Mouse (Mus musculus): Measurements from ENCODE around the gene Glod4. TPM values are rescaled to one million over a fixed set of nuclear protein-coding genes. Genes with fewer than 3 reads are reported as not detected.
A peak's percentile ranks its signal among the peaks of the same experiment; 100 is the strongest.

Glod4 gene
- polyA plus RNA-seq, 1 experiment from 2014 or later: 155 TPM

- Histone ChIP-seq H3K4me2 (replicated peaks; ENCODE audit: low read depth, low read length) (no peak overlapping the region), H3K9ac (ENCODE audit: low read depth, low read length) (no peak overlapping the region), H3K4me3 (ENCODE audit: low read length) (no peak overlapping the region), H3K27me3 (ENCODE audit: control insufficient read depth, insufficient read depth, low read length) (no peaks in the 10 kb centered on the region), H3K9me3 (ENCODE audit: control insufficient read depth, low read length) (no peaks in the 10 kb centered on the region), H3K27ac (ENCODE audit: low read depth, low read length) (no peak overlapping the region), H3K4me1 (ENCODE audit: control insufficient read depth, insufficient read depth, low read length) (no peaks in the 10 kb centered on the region; the same call in 1 of the 2 replicates), H3K36me3 (ENCODE audit: control insufficient read depth, insufficient read depth, low read length) (peaks cover 31% of the 10 kb centered on the region)
- ATAC-seq (ENCODE audit: low FRiP score, low TSS enrichment): peak; percentile 87
- 37% methylated on average over 5 of the region's 5 CpGs for WGBS
These were observed 9.8 kb upstream of the Glod4 start for GRCm38 (mm10) chr11:76253145-76253917.

DNA sequence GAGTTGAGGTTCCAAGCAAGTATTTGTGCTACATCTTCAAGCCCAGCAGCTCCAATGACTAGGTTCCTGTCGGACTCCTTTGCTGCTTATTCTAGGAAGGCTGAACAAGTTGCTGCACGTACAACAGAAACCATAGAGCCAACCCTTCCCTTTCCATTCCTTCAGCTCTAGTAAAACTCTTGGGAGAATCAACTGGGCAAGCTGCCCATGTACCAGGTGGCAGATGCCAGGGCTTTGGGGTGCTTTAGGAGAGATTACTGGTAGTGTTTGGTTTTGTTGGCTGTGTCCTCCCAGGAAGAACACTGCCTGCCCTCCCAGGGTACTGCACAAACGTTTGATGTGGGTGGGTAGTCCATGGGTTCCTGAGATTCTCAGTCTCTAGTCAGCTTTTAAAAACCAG is 8.5 kb upstream of the Glod4 start:
- Histone ChIP-seq H3K4me1 (ENCODE audit: control insufficient read depth, insufficient read depth, low read length) (no peaks in the 10 kb centered on the region; the same call in 1 of the 2 replicates), H3K36me3 (ENCODE audit: control insufficient read depth, insufficient read depth, low read length) (peaks cover 31% of the 10 kb centered on the region), H3K27ac (ENCODE audit: low read depth, low read length) (no peak overlapping the region), H3K4me3 (ENCODE audit: low read length) (no peak overlapping the region), H3K9me3 (ENCODE audit: control insufficient read depth, low read length) (no peaks in the 10 kb centered on the region), H3K9ac (ENCODE audit: low read depth, low read length) (no peak overlapping the region), H3K4me2 (replicated peaks; ENCODE audit: low read depth, low read length) (no peak overlapping the region), H3K27me3 (ENCODE audit: control insufficient read depth, insufficient read depth, low read length) (no peaks in the 10 kb centered on the region)
- WGBS: 69% methylated on average over 3 of the region's 3 CpGs
- no peak for ATAC-seq (ENCODE audit: low FRiP score, low TSS enrichment)

DNA sequence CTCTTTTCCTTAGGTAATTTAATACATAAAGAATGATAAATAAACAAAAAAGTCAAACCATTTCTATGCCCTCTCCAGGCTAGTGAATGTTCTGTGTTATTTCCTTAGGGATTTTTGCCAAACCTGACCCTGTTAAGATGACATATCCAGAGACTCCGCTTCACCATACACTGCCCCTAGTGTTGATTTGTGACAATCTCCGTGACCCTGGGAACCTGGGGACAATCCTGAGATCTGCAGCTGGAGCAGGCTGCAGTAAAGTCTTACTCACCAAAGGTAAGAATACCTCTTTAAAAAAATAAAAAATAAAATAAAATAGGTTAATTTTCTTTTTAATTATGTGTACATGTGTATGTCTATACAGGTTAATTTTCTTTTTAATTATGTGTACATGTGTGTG is 3.7 kb upstream of the Glod4 start:
- no peak overlapping the region for H3K4me3 ChIP-seq (ENCODE audit: low read length)
- no peak overlapping the region for H3K9ac ChIP-seq (ENCODE audit: low read depth, low read length)
- H3K4me2 ChIP-seq (replicated peaks; ENCODE audit: low read depth, low read length): no peak overlapping the region
- H3K27me3 ChIP-seq (ENCODE audit: control insufficient read depth, insufficient read depth, low read length): no peaks in the 10 kb centered on the region
- peaks cover 36% of the 10 kb centered on the region for H3K36me3 ChIP-seq (ENCODE audit: control insufficient read depth, insufficient read depth, low read length)
- no peak overlapping the region for H3K27ac ChIP-seq (ENCODE audit: low read depth, low read length)
- 60% methylated on average over 2 of the region's 2 CpGs for WGBS
- no peaks in the 10 kb centered on the region for H3K9me3 ChIP-seq (ENCODE audit: control insufficient read depth, low read length)
- H3K4me1 ChIP-seq (ENCODE audit: control insufficient read depth, insufficient read depth, low read length): peaks cover 12% of the 10 kb centered on the region; the same call in 1 of the 2 replicates
- ATAC-seq (ENCODE audit: low FRiP score, low TSS enrichment): no peak

DNA sequence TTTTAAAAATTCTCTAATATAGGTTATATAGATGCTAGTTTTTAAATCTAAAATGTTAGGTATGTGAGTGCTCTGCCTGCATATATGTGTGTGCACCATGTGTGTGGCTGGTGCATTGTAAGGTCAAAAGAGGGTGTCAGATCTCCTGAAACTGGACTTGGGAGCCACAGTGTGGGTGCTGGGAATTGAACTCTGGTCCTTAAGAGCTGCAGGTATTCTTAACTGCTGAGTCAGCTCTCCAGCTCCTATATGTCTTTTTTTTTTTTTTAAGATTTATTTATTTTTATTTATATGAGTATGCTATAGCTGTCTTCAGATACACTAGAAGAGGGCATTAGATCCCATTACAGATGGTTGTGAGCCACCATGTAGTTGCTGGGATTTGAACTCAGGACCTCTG is 2.9 kb upstream of the Glod4 start:
- Histone ChIP-seq H3K4me3 (ENCODE audit: low read length) (no peak overlapping the region), H3K9ac (ENCODE audit: low read depth, low read length) (no peak overlapping the region), H3K4me2 (replicated peaks; ENCODE audit: low read depth, low read length) (no peak overlapping the region), H3K9me3 (ENCODE audit: control insufficient read depth, low read length) (no peaks in the 10 kb centered on the region), H3K27me3 (ENCODE audit: control insufficient read depth, insufficient read depth, low read length) (no peaks in the 10 kb centered on the region), H3K27ac (ENCODE audit: low read depth, low read length) (no peak overlapping the region), H3K4me1 (ENCODE audit: control insufficient read depth, insufficient read depth, low read length) (peaks cover 12% of the 10 kb centered on the region; the same call in 1 of the 2 replicates), H3K36me3 (ENCODE audit: control insufficient read depth, insufficient read depth, low read length) (peaks cover 31% of the 10 kb centered on the region)
- ATAC-seq (ENCODE audit: low FRiP score, low TSS enrichment): no peak

DNA sequence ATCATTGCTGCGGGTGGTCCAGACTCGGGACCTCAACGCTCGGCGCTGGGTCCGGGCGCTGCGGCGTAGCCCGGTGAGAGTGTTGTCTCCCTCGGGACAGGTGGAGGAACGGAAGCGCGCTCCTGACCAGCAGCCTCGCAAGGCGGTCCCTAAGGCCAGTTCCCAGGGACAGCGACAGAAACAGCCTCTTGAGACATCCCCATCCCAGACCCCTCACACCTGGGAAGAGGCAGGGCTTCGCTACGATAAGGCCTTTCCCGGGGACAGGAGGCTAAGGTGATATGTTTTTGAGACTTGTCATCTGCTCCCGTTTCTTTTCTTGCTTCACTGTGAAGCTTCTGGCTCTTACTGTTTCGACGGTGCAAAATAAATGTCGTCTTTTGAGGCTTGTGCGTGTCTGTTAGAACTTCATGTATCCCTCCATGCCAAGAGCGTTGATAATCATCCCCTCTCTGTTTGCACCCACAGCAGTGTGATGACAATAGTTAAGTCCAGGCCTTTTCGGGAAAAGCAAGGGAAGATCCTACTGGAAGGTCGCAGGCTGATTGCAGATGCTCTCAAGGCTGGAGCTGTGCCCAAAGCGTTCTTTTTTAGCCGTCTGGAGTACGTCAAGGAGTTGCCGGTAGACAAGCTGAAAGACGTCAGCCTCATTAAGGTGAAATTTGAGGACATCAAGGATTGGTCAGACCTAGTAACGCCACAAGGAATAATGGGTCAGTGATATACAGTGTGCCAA is 454 bp upstream of the Glod4 start:
- Histone ChIP-seq H3K27me3 (ENCODE audit: control insufficient read depth, insufficient read depth, low read length) (no peaks in the 10 kb centered on the region), H3K9ac (ENCODE audit: low read depth, low read length) (peak overlapping the region; percentile 82), H3K27ac (ENCODE audit: low read depth, low read length) (no peak overlapping the region), H3K36me3 (ENCODE audit: control insufficient read depth, insufficient read depth, low read length) (peaks cover 21% of the 10 kb centered on the region), H3K9me3 (ENCODE audit: control insufficient read depth, low read length) (no peaks in the 10 kb centered on the region), H3K4me1 (ENCODE audit: control insufficient read depth, insufficient read depth, low read length) (peaks cover 12% of the 10 kb centered on the region; the same call in 1 of the 2 replicates), H3K4me3 (ENCODE audit: low read length) (peak overlapping the region; percentile 85), H3K4me2 (replicated peaks; ENCODE audit: low read depth, low read length) (peak overlapping the region; percentile 91)
- ATAC-seq (ENCODE audit: low FRiP score, low TSS enrichment): peak; percentile 58
- 2% methylated on average over 34 of the region's 34 CpGs for WGBS

DNA sequence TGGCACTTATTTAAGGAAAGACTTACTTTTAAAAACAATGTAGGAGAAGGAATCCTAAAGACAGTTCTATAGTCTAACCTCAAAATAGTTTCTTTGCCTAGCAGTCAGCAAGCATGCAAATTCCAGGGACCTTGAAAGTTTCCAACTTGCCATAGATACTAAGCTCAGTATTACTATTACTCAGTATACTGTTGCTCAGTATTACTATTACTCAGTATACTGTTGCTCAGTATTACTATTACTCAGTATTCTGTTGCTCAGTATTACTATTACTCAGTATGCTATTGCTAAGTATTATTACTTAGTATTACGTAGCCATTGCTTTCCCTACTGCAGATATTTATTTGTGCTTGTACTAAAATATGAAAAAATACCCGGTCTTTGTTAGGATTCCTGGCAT is 3.8 kb downstream of the Glod4 start:
- H3K27ac ChIP-seq (ENCODE audit: low read depth, low read length): no peak overlapping the region
- no peak overlapping the region for H3K9ac ChIP-seq (ENCODE audit: low read depth, low read length)
- no peak overlapping the region for H3K4me3 ChIP-seq (ENCODE audit: low read length)
- no peaks in the 10 kb centered on the region for H3K27me3 ChIP-seq (ENCODE audit: control insufficient read depth, insufficient read depth, low read length)
- peaks cover 35% of the 10 kb centered on the region for H3K36me3 ChIP-seq (ENCODE audit: control insufficient read depth, insufficient read depth, low read length)
- no peak for ATAC-seq (ENCODE audit: low FRiP score, low TSS enrichment)
- no peak overlapping the region for H3K4me2 ChIP-seq (replicated peaks; ENCODE audit: low read depth, low read length)
- 93% methylated on average over 2 of the region's 2 CpGs for WGBS
- no peaks in the 10 kb centered on the region for H3K9me3 ChIP-seq (ENCODE audit: control insufficient read depth, low read length)
- peaks cover 12% of the 10 kb centered on the region; the same call in 1 of the 2 replicates for H3K4me1 ChIP-seq (ENCODE audit: control insufficient read depth, insufficient read depth, low read length)

GRCm38 (mm10) chr11:76236136-76236535 is 7.4 kb downstream of the Glod4 start:
- no peak overlapping the region for H3K4me2 ChIP-seq (replicated peaks; ENCODE audit: low read depth, low read length)
- H3K4me3 ChIP-seq (ENCODE audit: low read length): no peak overlapping the region
- 98% methylated on average over 3 of the region's 3 CpGs for WGBS
- no peaks in the 10 kb centered on the region for H3K9me3 ChIP-seq (ENCODE audit: control insufficient read depth, low read length)
- no peak for ATAC-seq (ENCODE audit: low FRiP score, low TSS enrichment)
- no peaks in the 10 kb centered on the region for H3K27me3 ChIP-seq (ENCODE audit: control insufficient read depth, insufficient read depth, low read length)
- no peak overlapping the region for H3K9ac ChIP-seq (ENCODE audit: low read depth, low read length)
- H3K4me1 ChIP-seq (ENCODE audit: control insufficient read depth, insufficient read depth, low read length): no peaks in the 10 kb centered on the region
- H3K27ac ChIP-seq (ENCODE audit: low read depth, low read length): no peak overlapping the region
- H3K36me3 ChIP-seq (ENCODE audit: control insufficient read depth, insufficient read depth, low read length): peaks cover 65% of the 10 kb centered on the region

- no peaks in the 10 kb centered on the region for H3K9me3 ChIP-seq (ENCODE audit: control insufficient read depth, low read length)
- no peak overlapping the region for H3K27ac ChIP-seq (ENCODE audit: low read depth, low read length)
- no peak overlapping the region for H3K4me2 ChIP-seq (replicated peaks; ENCODE audit: low read depth, low read length)
- no peaks in the 10 kb centered on the region for H3K4me1 ChIP-seq (ENCODE audit: control insufficient read depth, insufficient read depth, low read length)
- H3K4me3 ChIP-seq (ENCODE audit: low read length): no peak overlapping the region
- no peak overlapping the region for H3K9ac ChIP-seq (ENCODE audit: low read depth, low read length)
- no peaks in the 10 kb centered on the region for H3K27me3 ChIP-seq (ENCODE audit: control insufficient read depth, insufficient read depth, low read length)
- H3K36me3 ChIP-seq (ENCODE audit: control insufficient read depth, insufficient read depth, low read length): peaks cover 40% of the 10 kb centered on the region
- no peak for ATAC-seq (ENCODE audit: low FRiP score, low TSS enrichment)
These were observed 18.5 kb downstream of the Glod4 start for GRCm38 (mm10) chr11:76225051-76225450.

DNA sequence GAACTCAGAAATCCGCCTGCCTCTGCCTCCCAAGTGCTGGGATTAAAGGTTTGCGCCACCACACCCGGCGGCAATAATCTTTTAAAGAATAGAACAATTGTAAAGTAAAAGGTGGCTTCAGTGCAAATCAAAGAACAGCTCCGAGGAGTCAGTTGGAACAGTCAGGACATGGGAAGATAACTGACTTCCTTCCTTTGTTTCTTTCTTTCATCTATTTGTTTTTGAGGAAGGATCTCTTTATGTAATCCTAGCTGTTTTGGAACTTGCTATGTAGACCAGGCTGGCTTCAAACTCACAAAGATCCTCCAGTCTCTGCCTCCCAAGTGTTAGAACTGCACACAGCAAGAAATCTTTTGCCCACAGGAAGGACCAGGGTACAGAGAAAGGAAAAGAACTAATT is 18.9 kb downstream of the Glod4 start:
- H3K4me3 ChIP-seq (ENCODE audit: low read length): no peak overlapping the region
- H3K27ac ChIP-seq (ENCODE audit: low read depth, low read length): no peak overlapping the region
- ATAC-seq (ENCODE audit: low FRiP score, low TSS enrichment): no peak
- no peaks in the 10 kb centered on the region for H3K4me1 ChIP-seq (ENCODE audit: control insufficient read depth, insufficient read depth, low read length)
- WGBS: 96% methylated on average over 5 of the region's 5 CpGs
- H3K9ac ChIP-seq (ENCODE audit: low read depth, low read length): no peak overlapping the region
- H3K36me3 ChIP-seq (ENCODE audit: control insufficient read depth, insufficient read depth, low read length): peaks cover 40% of the 10 kb centered on the region
- no peaks in the 10 kb centered on the region for H3K27me3 ChIP-seq (ENCODE audit: control insufficient read depth, insufficient read depth, low read length)
- no peaks in the 10 kb centered on the region for H3K9me3 ChIP-seq (ENCODE audit: control insufficient read depth, low read length)
- H3K4me2 ChIP-seq (replicated peaks; ENCODE audit: low read depth, low read length): no peak overlapping the region

Data from kidney, embryonic 14.5 days (tissue).